Mouse (Mus musculus) liver, adult (tissue): ENCODE data around the gene Retsat.

Source experiments
- GATA4 ChIP-seq: IDR thresholded peaks from 2 replicates; pipeline ENCODE4 v1.6.1; 2014; ENCODE audit warnings: mild to moderate bottlenecking, low read length; ENCODE audit not compliant: insufficient replicate concordance

Retsat gene

DNA sequence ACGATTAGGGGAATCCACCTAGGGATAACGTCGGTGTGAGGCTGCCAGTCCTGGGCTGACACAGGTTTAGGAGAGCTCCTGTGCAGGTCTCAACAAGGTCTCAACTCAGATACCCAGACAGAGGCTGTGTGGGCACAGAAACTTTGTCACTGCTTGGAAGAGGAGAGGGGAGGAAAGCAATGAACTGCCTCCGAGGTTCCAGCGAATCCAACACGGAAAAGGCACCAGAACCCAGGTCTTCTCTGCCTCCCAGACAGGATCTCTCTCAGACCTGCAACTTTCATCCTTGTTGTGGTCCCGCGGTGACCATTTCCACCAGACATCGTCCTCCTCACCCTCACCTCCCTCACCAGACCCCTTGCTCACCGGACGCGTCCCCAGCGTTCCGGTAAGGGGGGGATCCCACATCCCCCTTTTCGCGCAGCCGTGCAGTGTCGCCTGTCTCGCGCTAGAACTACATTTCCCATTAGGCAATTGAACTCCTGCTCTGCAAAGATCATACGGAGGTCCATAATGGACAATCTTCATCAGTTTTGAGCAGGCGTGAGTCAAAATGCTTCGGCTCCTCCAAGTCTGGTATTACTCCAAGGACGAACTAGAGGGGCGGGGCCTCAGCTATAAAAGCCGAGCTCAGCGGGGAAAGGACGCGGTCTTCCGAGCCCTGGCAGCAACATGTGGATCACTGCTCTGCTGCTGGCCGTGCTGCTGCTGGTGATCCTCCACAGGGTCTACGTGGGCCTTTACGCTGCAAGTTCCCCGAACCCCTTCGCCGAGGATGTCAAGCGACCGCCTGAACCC lies at the start of gene Retsat, which contains the start of gene Elmod3:
Gene Retsat, plus strand, starts transcription at position 520 of the 798 bp plus-strand sequence.
Gene Elmod3, minus strand, starts transcription at position 458 of the 798 bp plus-strand sequence.
- peak; percentile 31; the same call in 1 of the 2 replicates for TF ChIP-seq GATA4

DNA sequence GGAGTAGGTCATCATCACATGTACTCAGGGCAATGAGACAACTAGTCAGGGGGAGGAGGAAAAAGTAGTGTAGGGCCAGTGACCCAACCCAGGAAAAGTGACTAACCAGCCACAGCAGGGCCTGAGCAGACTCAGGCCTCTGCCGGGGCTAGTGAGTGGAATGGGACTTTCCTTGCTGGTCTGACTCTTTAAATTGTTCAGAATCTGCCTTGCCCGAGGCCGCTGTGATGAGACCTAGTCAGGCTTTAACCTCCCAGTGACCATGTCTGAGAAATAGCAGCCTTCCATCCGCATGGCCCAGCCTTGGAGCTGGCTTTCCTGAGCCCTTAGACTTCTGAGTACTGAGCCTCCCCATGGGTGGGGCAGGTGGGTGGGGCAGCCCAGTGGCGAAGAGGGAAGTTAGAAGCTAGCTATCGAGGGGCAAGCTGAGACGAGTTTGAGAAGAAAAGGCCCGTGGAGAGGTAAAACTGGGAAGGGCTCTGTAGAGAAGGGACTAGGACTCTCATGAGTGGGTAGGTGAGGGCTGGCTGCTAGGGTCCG lies 49.2 kb upstream of the Retsat start:
- TF ChIP-seq GATA4 = no peak

DNA sequence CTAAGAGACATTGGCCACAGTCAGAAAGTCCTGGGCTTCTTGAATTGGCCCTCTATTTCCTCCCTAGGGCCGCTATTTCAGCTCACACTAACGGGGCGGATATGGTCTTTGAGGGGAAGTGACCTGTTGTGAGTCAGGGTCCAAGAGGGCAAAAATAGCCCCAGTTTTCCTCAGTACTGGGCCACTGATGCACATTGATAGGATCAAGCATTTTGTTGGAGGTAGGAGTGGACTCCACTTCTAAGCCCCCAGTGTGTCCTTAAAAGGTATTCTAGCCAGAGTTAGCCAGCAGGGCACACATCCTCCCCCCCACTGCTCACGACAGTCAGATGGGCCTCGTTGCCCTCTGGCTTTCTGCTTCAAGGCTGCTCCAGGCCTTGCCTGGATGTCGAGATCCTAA lies 48.2 kb upstream of the Retsat start:
- TF ChIP-seq GATA4 = no peak

DNA sequence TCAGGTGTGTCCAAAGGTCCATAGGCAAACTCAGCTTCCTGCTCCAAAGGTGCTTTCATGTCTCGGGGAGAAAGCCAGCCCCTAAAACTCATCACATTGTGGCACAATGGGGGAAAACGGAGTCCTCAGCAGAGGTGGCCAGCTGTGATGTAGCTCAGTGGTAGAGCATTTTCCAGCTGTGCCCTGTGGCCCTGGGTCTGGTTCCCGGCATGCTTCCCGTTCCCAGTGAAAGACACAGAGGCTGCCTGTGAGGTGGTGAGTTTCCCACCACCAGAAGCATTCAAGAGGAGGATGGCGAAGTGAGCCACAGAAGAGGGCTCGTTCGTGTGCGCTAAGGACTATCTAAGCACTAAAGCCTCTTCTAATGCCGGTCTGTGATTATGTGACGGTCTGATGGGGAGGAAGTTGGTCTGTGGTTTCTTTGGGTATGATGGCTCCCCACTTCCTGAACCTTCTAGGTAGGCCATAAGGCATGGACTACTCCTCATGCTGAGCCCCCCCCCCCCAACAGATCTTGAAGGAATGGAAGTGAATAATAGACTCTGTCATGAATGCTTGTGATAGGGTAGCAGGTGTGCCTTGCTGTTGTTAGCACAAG lies 47.7 kb upstream of the Retsat start:
- TF ChIP-seq GATA4 = no peak

DNA sequence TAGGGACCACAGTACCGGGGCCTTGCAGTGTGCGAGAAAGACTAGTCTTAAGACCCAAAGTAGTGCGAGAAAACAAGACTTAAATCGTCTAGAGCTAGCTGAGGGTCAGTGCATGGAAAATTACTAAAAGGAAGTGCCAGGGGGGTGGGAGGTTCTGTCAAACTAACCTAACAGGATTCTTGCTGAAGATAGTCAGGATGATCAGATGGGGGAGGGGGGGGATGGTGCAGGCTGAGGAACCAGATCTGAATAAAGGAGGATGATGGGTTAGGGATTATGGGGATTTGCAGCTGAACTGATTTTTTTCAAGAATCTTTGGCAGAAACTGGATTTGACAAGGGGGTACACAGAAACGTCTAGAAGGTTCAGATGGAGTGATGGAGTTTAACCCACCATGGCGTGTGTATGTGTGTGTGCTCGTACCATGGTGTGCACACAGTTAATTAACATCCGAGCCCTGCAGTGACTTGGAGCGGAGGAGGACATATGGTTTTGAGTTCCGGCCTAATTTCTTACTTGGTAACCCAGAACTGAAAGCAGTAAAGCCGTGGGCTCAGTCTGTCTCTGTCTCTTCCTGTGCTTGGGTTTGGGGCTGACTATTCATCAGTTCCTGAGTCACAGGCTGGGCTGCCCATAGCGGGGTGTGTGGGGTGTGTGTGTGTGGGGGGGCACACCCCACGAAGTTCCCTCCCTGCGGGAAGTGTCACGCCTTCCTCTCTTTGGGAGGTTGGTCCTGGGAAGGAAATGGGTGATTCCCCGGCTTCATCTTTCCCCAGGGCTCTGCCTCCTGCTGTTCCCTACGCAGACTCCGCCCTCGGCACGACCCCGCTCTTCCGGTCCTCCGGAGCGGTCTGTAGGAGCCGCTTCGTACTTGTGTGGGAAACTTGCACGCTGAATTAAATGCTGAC lies 45.9 kb upstream of the Retsat start:
- TF ChIP-seq GATA4 = peak; percentile 28; the same call in 1 of the 2 replicates

DNA sequence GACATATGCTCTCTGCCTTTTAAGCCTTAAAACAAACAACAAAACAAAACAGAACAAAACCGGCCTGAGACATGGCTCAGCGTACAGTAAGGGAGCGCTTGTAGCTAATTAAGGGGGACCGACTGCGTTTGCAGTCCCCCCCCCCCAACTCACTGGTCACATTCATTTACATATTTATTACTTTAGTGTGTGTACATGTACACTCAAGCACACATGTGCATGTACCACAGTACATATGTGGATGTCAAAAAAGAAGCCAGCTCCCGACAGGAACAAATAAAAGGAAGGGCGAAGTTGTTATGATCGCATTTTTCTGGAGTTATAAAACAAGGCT lies 45.2 kb upstream of the Retsat start:
- TF ChIP-seq GATA4 = no peak

DNA sequence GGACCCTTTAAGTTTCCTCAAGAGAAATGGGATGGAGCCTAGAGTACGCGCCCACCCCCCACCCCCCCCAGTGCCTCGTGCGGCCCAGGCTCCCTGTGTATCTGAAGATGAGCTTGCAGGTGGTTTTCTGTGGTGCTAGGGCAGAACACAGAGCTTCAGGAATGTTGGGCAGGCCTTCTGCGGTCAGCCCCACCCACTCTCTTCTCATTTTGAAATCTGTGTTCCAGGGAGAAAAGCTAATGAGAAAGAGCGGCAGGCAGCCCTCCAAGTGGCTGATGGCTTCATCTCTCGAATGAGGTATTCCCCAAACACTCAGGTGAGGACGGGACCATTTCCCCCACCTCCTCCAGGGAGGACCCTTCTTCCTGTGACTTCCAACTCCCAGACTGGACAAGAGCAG lies 37.5 kb upstream of the Retsat start:
- TF ChIP-seq GATA4 = no peak

DNA sequence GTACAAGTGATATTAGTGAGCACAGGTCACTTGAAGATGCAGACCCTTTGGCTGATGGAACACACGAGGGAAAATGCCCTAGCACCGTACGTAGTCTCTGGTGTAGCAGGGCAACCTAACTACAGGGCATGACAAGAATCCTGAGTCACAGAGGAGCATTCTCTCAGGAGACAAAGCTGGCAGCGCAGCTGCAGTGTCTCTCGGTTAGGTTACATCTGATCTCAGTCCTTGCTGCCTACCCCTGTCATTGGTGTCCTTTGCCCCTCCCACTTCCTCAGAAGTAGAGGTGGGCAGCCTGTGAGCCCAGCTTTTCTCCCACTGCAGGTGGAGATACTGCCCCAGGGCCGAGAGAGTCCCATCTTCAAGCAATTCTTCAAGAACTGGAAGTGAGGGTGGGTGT lies 35.8 kb upstream of the Retsat start:
- TF ChIP-seq GATA4 = no peak

DNA sequence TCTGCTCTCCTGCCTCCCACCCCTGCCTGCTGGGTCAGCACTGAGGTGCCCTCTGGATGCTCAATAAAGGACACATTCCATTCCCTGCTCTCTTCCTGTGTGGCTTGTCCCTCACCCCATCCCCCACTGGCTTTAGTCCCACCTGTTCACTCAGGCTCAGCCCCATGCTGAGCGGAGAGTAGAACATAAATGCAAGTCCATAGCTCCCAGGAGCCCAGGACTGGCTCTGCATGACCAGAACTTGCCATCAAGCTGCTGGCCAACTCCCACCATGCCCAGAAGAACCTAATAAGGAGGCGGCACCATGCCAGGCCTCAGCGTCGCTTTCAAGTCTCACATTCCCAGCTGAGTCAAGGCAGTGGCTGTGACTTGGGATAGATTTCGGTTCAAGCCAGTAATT lies 35.4 kb upstream of the Retsat start:
- no peak for TF ChIP-seq GATA4

DNA sequence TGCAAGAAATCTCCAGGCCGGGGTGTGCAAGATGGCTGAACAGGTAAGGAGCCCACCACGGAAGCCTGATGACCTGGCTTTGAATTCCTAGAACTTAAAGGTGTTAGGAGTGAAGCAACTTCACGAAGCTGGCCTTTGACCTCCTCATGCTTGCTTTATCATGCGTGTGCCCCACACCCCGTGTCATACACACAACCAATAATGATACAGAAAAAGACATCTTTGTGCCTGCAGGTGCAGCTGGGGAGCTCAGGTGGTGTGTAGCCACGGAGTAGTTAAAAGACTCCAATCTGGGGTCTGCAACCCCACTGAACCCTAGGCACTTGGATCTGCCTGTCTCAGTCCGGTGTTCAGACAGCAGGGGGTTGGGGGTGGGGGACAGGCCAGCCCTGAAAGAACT lies 32.8 kb upstream of the Retsat start:
- TF ChIP-seq GATA4 = no peak

DNA sequence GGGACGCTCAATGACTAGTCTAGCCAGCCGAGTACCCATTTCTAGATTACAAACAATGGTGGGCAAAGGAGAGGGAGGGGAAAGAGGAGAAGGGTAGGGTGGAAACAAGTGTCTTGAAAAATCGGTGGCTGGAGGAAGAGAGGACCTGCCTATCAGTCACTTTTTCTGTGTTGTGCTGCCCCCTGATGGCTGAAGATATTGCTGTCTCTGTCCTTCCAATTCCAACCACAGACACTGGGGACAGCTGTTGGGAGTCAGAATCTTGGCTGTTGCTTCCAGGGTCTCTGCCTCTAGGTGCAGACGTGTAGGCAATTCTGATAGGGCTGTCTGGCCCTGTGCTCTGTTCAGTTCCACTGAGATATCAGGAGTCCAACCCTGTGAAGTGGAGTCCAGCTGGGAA lies 32.2 kb upstream of the Retsat start:
- TF ChIP-seq GATA4 = no peak

DNA sequence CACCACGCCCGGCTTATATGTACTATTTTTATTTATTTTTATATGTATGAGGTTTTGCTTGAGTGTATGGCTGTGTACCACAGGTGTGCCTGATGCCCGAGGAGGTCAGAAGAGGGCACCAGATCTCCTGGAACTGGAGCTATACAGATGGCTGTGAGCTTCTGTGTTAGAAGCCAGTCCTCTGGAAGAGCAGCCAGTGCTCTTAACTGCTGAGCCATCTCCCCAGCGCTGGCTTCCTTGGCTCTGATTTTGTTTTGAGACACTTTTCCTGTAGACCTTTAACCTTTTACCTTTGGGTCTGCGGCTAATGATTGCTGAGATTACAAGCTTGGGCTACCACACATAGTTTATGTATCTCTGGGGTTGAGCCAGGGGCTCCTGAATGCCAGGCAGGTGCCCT lies 30.8 kb upstream of the Retsat start:
- peak; percentile 75; the same call in 1 of the 2 replicates for TF ChIP-seq GATA4

DNA sequence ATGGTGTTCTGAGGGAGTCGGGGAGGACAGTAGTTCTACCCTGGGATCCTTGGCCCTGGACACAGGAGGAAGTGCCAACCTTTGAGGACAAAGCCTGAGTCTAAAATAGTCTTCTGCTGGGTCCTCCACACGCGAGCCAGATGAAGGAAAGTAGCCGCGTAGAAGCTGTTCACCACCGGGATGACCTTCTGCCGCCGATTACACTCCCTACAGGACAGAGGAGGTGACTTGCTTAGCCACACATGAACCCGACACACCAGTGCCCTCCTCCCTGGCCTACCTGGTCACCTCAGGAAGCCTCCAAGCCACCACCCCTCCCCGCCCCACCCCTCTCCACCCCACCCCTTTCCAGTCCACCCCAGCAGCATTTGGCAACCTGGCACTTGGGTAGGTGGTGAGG lies 29.5 kb upstream of the Retsat start:
- TF ChIP-seq GATA4 = no peak

DNA sequence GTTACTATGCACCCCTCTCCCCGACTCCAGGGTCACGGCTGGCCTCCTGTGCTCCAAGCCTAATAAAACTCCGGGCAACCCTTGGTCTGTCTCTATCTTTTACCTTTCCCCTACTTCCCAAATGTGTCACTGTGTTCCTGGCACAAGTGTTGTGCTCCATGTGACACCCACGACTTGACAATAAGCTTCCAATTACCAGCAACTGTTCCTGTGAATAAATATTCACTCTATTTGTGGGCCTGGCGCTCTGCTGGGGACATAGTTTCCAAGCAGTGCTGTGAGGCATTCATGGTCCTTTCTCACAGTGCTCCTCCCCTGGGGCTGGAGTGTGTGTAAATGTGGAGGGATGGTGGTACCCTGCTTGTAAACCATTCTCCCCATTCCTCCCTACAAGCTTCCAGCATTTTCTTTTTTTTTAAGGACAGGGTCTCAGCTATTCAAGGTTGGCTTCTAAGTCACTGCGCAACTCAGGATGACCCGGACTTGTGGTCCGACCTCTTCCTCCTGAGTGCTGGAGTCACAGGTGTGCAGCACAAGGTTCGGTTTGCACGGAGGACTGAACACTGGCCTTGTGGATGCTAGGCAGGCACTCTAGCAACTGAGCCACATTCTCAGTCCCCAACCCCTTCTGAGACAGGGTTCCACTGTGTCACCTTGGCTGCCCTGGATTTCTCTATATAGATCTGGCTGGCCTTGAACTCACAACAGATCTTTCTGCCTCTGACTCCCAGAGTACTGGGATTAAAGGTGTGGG lies 27.5 kb upstream of the Retsat start:
- 0 out of 2 replicates have a peak, but pooled peaks have one; percentile 28 for TF ChIP-seq GATA4

DNA sequence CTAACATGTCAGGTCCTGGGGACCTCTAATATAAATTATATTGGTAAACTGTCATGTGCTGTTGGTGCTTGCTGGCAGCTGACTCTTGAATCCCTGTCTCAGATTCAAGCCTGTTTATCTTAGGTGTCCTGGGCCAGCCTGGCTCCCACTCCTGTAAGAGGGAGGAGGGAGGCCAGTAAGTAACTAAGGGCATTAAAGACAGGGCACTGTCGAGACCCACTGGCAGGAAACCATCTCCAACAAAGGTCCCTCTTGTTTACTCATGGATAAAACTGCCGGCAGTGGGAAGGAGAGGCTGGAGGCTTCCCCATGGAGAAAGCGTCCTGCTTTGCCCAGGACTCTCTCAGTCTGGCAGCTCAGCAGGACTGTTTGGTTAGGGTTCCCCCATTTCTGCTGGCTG lies 26.4 kb upstream of the Retsat start:
- no peak for TF ChIP-seq GATA4

DNA sequence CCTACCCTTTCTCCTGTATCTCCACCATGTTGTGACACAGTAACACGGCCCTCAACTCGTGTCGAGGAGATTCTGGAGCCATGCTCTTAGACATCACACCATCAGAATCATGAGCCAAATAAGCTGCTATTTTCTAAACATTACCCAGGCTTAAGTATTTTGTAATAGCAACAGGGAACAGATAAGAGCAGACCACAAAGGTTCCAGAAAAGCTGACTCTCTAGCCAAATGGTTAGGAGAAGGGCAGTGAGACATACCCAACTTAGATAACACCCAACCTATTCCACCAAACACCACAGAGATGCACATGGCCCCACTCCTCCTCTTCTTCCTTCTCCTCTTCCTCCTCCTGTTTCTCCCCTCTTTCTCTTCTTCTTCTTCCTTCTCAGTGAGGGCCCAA lies 22.2 kb upstream of the Retsat start:
- TF ChIP-seq GATA4 = peak; percentile 68; the same call in 1 of the 2 replicates
